Mouse (Mus musculus): Measurements from ENCODE around the gene Rfx4.

Gene Rfx4

DNA sequence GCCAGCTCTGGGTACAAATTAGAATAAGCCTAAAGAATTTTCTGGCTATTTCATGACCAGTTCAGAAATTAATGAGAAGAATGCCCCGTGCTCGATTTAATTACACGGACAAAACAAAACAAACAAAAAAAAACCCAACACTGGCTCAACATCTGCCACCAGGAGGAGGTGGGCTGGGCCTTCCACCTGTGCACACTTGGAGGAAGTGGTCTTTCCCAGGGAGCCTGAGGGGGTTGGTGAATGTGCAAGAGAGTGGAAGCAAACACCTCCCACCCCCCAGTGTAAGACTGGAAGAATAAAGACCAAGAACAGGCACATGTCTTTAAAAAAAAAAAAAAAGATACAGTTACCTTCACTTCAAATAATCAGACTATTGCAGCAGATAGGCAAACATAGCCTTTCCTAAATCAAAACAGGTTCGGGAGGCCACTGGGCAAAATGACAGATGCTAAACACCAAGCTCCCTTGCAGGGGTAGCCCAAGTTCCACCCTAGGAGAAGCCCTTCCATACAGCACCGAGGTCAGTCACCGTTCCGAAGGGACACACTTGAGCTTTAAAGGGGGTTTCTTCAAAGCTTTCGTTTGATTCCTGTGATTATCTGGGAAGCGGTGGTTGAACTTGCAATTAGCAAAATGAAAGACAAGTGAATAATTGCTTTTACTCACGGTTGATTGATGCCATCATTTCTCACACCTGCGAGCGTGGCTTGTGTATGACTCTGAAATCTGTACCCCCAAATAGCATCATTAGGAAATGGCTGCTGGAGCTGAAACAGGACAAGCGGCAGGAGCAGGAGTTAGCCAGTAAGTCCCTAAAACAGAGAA, 103.9 kb downstream of the Rfx4 start:
- DNase-seq (ENCODE audit: inconsistent age in 2 of 2, low spot score in 1 of 2), result no peak

DNA sequence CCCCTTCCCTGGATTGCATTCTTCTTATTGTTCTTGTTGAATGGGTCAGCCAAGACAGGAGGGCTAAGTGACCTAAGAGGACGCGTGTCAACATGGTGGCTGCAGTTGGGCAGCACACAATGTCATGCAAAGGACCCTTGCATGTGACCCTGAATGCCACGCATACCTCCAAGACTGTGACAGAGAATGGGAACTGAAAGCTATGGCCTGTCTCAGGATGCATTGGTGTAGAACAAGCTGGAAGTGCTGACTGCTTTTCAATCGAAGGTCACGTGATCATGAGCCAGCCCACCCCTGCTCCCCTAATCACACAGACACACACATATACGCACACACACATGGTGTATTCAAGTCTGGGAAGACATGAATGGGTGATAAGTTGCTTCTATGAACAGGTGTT, 107.6 kb downstream of the Rfx4 start:
- DNase-seq (ENCODE audit: inconsistent age in 2 of 2, low spot score in 1 of 2), result no peak

DNA sequence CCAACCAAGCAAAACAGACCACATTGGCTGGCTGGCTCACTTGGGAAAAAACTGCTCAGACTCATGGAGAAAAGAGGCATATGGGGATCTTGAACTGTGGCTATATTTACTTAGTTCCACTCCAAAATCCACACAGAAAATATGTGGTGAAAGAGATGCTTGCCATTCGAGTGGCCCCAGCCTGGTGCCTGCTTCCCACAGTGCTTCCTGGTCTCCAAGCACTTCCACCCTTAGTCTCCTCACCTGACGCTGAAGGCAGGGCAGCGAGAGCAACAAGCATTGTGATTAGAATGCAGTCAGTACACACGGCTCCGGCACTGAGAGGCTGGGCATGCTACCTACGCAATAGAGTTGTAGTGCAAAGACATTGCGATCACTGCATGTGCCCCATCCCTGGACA, 111.7 kb downstream of the Rfx4 start:
- DNase-seq (ENCODE audit: inconsistent age in 2 of 2, low spot score in 1 of 2), result no peak

DNA sequence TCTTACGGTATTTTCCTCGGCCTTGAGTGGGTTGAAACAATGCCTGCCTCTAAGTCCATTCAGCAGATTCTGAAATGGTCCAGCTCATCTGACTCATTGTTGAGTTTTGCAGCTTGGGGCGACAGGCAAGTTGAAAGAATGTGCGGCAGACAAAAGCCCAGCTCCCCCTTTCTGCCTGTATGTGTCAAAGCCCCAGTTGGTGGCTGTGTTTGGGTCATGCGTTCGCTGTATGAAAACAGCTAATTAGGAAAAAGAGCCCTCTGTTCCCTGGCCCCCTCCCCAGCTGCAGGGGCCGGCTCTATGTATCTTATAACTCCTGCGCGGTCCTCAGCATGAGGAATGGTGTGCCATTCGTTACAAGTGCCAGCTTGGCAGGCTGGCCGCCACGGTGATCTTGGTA, 115.4 kb downstream of the Rfx4 start:
- DNase-seq (ENCODE audit: inconsistent age in 2 of 2, low spot score in 1 of 2), result peak in 1 of 2 experiments; percentile 51

DNA sequence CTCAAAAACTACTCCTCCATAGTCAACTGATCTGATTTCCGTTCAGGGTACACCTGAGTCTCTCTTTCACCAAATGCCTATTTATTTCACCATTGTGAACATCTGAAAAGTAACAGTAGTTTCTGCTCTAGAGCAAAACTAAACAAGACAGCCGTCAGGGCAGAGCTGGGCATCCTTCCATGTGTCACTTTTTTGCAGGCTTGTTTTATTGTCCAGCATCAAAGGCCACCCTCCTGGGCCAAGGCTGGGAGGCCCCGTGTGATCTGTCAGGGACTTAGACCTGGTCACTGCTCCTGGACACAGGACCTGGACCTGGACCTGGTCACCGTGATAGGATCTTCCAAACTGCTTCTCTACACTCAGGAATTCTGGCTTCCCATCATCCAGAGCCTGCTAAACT, 116.1 kb downstream of the Rfx4 start:
- DNase-seq (ENCODE audit: inconsistent age in 2 of 2, low spot score in 1 of 2), result peak in 1 of 2 experiments; percentile 63

DNA sequence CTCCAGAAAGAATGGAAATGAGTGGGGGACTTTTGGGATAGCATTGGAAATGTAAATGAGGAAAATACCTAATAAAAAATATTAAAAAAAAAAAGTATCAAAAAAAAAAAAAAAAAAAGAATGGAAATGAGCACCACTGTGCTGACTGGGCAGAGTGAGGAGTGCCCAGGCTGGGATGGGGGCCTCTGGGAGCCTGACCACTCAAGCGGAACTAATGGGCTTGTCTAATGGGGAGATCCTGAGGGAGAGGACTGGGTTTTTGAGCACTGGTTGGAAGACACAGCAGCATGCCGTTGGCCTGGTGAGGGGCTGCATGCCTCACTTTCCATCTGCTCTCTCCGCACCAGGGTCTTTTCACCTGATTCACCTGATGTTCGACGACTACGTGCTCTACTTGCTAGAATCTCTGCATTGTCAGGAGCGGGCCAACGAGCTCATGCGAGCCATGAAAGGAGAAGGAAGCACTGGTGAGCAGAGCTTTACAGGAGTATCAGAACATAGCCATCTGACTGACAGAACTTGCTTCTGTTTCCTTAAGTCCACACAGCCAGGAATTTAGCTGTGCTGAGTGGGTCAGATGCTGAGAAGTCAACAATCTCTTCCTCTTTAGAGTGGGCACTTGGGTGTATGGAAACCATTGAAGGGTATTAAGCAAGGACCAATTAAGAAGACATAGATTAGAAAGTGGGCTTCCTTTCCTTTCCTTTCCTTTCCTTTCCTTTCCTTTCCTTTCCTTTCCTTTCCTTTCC, 124.1 kb downstream of the Rfx4 start:
- no peak for DNase-seq (ENCODE audit: inconsistent age in 2 of 2, low spot score in 1 of 2)

DNA sequence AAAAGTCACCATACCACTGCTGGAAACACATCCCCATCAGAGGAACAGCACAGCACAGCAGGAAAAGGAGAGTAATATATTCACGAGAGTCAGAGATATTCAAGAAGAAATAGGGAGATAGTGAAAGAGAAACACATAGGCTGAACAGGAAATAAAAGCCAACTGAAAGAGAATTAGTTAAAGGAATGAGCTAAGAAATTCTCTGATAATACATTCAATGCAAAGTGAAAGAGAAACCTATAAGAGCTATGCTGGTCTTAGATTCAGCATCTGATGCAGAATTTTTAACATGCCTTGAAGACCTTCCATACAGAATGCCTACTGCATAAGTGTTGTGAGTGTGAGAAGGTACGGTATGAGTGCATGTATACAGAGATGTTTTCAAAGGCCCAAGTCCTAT, 126.7 kb downstream of the Rfx4 start:
- no peak for DNase-seq (ENCODE audit: inconsistent age in 2 of 2, low spot score in 1 of 2)

DNA sequence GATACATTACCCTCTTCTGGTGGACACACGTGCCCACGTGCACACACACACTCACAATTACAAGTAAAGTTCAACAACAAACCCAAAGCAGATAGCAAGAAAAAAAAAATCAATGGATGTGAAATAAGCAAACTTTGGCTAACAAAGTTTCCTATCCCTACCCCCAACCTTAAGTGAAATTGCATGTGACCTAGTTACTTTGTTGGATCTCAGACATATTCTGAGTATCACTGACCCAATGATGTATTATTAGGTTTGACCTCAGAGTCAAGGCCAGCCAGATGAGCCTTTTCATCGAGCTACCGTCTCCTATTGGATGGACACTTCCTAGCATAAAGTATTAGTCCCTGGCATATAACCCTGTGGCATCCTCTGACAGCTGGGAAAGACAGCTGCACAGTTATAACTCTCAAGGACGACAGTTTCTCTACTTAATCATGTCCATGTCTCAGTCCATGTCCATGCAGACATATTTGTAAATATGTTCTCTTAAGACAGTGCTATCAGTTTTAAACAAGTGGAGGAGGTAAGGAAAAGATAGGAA, 129.6 kb downstream of the Rfx4 start:
- peak in 1 of 2 experiments; percentile 39 for DNase-seq (ENCODE audit: inconsistent age in 2 of 2, low spot score in 1 of 2)

DNA sequence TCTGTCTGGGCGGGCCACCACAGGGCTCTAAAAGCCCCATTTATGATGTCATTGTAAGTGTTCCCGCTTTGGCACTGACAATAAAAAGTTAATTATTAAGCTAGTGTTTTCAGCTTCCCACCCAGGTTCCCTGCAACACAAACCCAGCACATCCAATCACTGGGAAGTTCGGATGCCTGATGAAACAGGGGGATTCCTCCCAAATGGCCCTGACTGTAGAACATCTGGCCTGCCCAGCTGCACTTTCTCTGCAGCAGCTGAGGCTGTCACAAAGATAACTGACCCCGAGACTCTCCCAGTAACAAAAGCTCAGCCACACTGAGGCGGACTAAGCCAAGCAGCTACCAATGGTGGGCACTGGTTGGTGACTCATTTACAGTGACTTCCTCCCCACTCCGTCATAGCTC, 130.4 kb downstream of the Rfx4 start:
- no peak for DNase-seq (ENCODE audit: inconsistent age in 2 of 2, low spot score in 1 of 2)

DNA sequence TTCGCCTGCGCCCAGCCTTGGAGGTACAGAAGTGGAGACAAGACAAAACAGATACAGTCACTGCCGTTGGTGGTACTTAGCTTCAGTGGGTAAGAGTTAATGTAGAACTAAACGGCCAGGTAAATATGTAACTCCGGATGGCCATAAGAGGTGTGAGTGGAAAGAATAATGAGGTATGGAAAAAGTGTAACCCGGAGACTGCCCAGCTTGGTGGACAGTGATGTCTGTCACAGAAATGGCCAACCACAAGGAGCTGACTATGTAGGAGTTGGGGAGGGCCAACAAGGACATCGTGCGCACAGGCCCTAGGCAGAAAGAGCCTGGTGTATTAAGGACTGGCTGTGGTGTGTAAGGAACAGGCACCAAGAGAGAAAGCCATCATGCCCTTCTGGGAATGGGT, 130.9 kb downstream of the Rfx4 start:
- DNase-seq (ENCODE audit: inconsistent age in 2 of 2, low spot score in 1 of 2), result no peak

DNA sequence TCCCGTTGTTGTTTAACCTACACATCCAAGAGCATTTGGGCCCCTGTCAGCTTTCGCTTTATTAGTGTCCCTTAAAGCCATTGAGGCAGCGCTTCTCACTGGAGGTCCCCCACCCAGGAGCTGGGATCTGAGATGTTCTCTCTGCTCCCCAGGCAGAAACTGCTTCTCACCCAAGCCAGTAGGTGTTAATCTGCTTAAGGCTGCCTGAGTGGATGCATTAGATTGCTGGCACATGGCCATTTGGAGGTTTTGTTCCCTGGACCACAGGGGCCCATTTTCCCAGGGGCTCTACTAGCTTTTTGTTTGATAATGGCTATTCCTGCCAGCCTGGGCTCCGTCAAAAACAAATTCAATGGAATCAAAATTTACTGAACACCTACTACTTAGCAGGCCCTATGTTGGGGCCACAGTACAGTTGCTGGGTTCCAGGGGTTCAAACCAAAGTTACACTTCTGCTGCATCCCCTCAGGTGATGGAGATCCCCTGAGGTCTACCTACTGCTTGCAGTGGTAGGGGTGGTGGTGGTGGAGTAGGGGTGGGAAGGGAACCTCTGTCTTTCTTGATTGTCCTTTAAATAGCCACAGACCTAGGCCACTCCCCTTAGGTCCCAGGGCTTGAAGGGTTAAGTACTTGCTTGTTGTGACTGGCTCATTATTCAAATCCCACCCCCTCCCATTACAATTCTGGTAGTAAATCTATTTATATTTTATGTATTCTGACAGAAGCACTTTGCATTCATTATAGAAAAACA, 133.4 kb downstream of the Rfx4 start:
- DNase-seq (ENCODE audit: inconsistent age in 2 of 2, low spot score in 1 of 2), result no peak

DNA sequence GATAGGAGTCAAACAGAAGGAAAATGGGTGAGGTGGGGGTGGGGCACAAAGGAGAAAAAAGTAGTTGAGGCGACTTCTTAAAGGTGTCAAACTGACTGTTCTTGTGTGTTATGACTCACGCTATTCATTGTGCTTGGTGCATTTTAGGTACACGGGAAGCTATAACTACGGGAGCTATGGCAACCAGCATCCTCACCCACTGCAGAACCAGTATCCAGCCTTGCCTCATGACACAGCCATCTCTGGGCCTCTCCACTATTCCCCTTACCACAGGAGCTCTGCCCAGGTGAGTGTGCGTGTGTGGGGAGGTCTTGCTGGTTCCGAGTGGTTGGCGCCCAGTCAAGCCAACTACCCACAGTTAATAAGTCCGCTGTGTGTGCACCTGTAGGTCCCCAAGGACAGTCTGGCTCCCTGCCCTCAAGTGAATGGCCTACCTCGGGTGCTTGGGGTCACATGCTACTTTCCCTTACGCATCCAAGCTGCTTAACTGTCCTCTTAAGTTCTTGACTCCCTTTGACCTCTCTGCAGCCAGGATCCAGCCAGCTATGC, 140.0 kb downstream of the Rfx4 start:
- DNase-seq (ENCODE audit: inconsistent age in 2 of 2, low spot score in 1 of 2), result no peak

DNA sequence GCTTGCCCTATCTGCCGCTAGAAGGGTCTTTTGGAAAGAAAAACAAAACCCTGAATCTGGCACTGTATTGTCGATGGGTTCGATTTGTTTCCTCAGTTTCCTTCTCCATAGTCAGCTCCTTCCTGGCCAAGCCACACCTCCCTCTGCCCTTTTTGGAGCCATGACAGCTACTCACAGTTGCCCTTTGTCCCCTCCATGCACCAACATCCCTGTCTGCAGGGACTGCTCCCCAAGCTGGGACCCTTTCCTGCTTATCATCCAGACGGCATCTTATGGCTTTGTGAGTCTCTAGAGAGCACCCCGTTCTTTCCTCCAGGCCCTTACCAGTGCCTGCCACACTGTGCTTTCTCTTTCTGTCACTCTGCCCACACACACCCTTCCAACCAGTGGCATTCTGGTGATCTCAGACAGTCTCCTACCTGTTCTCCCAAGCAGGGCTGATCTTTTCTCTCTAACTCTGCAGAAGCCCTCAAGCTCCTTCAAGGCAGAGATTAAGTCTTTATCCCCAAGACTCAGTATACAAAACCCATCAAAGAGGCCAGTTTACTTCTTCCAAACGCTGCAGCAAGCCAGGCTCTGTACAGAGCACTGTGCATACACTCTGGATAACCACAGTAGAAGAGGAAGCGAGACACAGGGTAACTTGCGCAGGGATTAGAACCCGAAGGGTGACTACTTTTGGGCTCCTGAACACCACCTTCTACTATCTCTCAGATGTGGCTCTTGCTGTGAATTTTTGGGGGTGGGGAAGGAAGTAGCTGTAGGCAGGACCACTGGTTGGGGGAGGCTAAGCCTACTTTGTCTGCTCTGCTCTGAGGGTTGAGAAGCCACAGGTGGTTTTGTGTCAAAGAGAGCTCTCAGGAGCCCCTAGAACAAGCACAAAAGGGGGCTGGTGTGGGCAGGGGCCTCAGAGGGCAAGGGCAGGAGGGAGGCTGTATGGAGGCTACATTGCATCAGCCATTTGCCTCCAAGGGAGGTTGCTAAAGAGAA, 141.4 kb downstream of the Rfx4 start:
- DNase-seq (ENCODE audit: inconsistent age in 2 of 2, low spot score in 1 of 2), result no peak

DNA sequence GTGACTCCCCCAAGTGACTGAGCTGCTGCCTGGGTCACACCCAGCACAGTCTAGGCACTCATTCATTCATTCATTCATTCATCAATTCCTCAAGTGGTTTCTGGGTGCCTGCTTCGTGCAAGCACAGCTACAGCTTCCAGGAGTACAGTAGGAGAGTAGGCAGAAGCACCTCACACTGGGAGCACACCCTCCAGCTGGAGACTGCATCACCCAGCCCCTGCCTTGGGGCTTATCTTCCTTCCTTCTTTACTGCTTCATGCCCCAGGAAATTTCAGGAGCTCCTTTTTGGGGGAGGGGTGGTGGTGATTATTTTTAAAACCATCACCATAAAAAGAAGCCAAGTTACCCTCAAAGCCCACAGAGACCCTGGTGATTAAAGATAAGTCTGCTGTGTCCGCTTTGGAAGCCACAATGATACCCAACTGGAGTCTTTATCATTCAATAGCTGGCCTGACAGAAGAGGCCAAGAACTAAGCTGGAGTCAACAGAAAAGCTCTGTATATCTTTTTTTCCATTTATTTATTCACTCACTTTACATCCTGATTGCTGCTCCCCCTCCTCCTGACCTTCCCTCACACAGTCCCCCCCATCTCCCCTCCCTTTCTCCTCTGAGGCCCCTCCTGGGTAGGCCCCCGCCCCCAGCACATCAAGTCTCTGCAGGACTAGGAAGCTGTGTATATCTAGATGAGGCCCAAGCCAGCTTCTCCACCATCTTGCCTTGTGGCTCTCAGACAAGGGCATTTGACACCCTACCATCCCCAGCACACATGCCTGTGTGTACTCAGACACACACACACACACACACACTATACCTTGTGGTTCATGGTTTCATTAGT, 142.5 kb downstream of the Rfx4 start:
- DNase-seq (ENCODE audit: inconsistent age in 2 of 2, low spot score in 1 of 2), result no peak

DNA sequence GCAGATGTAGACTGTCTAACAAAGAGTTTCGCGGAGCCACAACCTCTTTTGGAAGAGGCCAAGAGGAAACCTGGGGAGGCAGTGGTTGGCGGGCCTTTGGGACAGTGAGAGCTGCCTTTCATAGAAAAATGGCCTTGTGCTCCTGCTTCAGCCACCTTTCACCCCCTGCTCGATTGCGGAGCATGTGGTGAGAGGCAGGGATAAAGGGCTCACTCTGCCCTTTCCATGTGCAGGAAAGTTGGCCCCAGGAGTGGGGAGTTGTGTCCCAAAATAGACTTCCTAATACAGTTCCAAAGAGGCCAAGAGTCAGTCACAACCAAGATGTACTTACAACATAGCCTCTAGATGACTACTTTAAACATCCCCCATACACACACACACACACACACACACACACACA, 145.8 kb downstream of the Rfx4 start:
- peak in 1 of 2 experiments; percentile 43 for DNase-seq (ENCODE audit: inconsistent age in 2 of 2, low spot score in 1 of 2)

DNA sequence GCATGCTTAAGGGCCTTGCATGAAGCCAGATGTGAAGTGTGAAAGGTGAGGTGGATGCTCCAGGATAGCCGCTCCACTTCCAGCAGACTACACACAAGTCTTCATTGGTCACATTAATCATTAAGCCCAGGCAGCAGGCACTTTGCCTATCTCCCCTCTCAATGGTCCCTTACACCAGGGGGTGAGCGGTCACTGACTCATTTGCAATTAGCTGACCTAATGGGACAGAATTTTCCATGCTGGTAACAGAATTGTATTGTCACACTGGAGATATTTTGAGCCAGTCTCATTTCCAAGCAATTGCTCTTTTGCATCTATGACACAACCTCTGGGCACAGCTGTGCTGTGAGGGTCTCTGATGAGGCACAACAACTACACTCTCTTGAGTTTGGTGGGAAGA, 146.4 kb downstream of the Rfx4 start:
- DNase-seq (ENCODE audit: inconsistent age in 2 of 2, low spot score in 1 of 2), result no peak

DNA sequence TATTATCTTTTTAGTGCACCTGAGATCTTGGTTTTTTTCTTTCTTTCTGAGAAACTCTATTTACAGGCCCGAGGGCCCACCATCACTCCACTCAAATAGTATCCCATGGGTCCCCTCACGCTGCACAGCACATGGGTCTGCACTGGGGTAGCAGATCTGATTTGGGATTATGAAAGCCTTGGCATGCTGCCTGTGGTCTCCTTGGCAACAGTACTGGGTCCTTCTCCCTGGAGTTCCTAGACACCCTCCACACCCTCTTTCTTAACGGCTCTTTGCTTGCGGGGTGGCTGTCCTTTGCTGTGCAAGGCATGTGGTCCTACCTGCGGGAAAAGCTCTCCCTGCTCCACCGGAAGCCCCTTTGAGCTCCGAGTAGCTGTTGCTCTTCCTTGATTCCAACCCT, 147.4 kb downstream of the Rfx4 start:
- peak in 1 of 2 experiments; percentile 73 for DNase-seq (ENCODE audit: inconsistent age in 2 of 2, low spot score in 1 of 2)

DNA sequence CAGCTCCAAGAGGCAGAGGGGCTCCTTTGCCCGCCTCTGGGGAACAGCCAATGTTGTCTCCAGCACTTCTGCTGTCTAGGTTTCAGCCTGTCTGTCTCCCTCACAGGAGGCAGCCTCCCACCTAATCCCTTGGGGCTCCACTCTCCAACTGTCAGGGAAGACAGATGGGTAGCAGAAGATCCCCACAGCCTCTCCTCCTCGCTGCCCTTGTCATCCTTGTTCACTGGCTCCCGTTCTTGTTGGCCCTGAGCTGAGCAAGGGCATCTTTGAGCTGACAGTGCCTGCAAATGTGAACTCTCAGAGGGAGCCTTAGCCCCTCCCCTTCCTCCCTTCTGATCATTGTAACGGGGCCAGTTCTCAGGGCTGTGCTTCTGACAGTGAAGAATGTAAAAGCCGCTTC, 147.9 kb downstream of the Rfx4 start:
- DNase-seq (ENCODE audit: inconsistent age in 2 of 2, low spot score in 1 of 2), result peak; percentile 22 to 68

DNA sequence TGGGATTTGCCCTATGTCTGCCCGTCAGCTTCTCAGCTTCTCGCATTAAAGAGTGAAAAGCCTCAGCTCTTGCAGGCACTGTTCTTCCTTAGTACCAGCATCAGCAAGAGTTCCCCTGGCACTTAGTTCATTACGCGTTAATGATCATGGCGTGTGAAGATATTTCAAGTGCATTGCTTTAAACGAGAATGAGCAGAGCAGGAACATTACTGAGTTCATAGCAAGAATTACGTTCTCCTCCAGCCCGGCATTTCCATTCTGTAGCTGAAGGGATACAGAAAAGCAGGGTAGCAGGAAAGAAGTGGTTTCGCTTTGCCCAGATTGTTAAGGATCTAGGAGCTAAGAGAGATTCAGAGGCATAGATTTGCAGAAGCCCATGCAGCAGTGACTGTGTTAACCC, 151.0 kb downstream of the Rfx4 start:
- no peak for DNase-seq (ENCODE audit: inconsistent age in 2 of 2, low spot score in 1 of 2)
